10 mouse cellular contexts compared by ENCODE assay signal in genomic region chr2:91027391-91028214, GRCm38 (mm10). TPM values are rescaled to one million over a fixed set of nuclear protein-coding genes. Genes with fewer than 3 reads are reported as not detected.
DNase-seq lines count a peak whose midpoint lies in the region; ATAC-seq and TF ChIP-seq lines count a peak whose summit lies in the region.
"Had no signal": no experiment of that assay in that cellular context is flagged by ENCODE, and none has a peak within 500 bp of the region (broad histone marks: within the 10 kb centered on the region; RNA-seq: fewer than 3 reads in every experiment).

No protein-coding gene starts in this region.

- H3K4me2 ChIP-seq in liver, embryonic 14.5 days (ENCODE audit: low read depth) = peak overlapping the region; percentile 82
- H3K4me2 ChIP-seq: limb, embryonic 15.5 days had no signal

- H3K36me3 ChIP-seq in liver, embryonic 14.5 days (replicated peaks; ENCODE audit: control insufficient read depth, insufficient read depth, low read depth) = peaks cover 11% of the 10 kb centered on the region
- H3K36me3 ChIP-seq: limb, embryonic 15.5 days had no signal

- H3K27me3 ChIP-seq in liver, embryonic 14.5 days (ENCODE audit: control insufficient read depth, insufficient read depth, low read length) = no peaks in the 10 kb centered on the region
- H3K27me3 ChIP-seq: limb, embryonic 15.5 days had no signal

- no peak for TF ChIP-seq CTCF in liver, embryonic 14.5 days (IDR thresholded peaks at IDR 0.05; ENCODE audit: low read depth)

- H3K4me1 ChIP-seq in liver, embryonic 14.5 days (replicated peaks; ENCODE audit: control insufficient read depth in 2 of 2, insufficient read depth in 2 of 2, low read length in 1 of 2) = peaks cover 40 to 41% of the 10 kb centered on the region in 2 experiments

- H3K27ac ChIP-seq in liver, embryonic 14.5 days = peak overlapping the region; percentile 68
- H3K27ac ChIP-seq: limb, embryonic 15.5 days had no signal

- peak; percentile 56 for DNase-seq in kidney, adult 9 months
- DNase-seq in kidney, adult 18-20 months = no peak
- peak; percentile 89 for DNase-seq in MEL-GATA-1-ER (ENCODE audit: extremely low read depth, low read depth)
- peak; percentile 52 to 73 (median 64) for DNase-seq in liver, embryonic 14.5 days (ENCODE audit: low read depth in 3 of 3, low spot score in 3 of 3)
- DNase-seq in frontal cortex, postnatal 10 days (ENCODE audit: low spot score in 2 of 2) = no peak
- DNase-seq in right cerebral cortex, postnatal 25 days = no peak
- no peak for DNase-seq in right cerebral cortex, postnatal 10 days (ENCODE audit: low spot score in 2 of 2)
- DNase-seq: gastrocnemius, postnatal 10 days had no signal

- no peaks in the 10 kb centered on the region for H3K9me3 ChIP-seq in liver, embryonic 14.5 days (ENCODE audit: control insufficient read depth, low read length)
- H3K9me3 ChIP-seq: limb, embryonic 15.5 days had no signal

- ATAC-seq in erythroblast, adult 5-6 weeks (replicated peaks; ENCODE audit: low FRiP score, poor library complexity, severe bottlenecking) = peak; percentile 42; the same call in 1 of the 2 replicates
- ATAC-seq in liver, embryonic 14.5 days (ENCODE audit: insufficient read depth) = peak; percentile 74

- H3K9ac ChIP-seq in liver, embryonic 14.5 days (replicated peaks) = peak overlapping the region; percentile 59
- H3K9ac ChIP-seq: limb, embryonic 15.5 days had no signal

- WGBS in liver, embryonic 14.5 days (ENCODE audit: insufficient replicate concordance) = 29% methylated on average over 9 of the region's 9 CpGs

- H3K4me3 ChIP-seq in liver, embryonic 14.5 days (ENCODE audit: insufficient read depth in 1 of 2, low read depth in 2 of 2, low read length in 2 of 2) = peak overlapping the region; percentile 59 to 85
- H3K4me3 ChIP-seq: limb, embryonic 15.5 days had no signal

- TF ChIP-seq EP300 in liver, embryonic 14.5 days (IDR thresholded peaks at IDR 0.05; ENCODE audit: low read depth) = peak; percentile 85

RNA-seq across cellular contexts. Expression of gene Rapsn, which starts 7.8 kb away (rescaled TPM):
- not detected in 2 replicates for total RNA-seq in erythroblast, adult 5-6 weeks (2015; ENCODE audit: low replicate concordance)
- total RNA-seq in erythroblast, adult 5-6 weeks (2017; ENCODE audit: low replicate concordance) = not detected in 2 replicates
- polyA plus RNA-seq in liver, embryonic 14.5 days (2012; rRNA removed) = 0.55 and 0.78 TPM in 2 replicates
- 0.62 and 1.1 TPM in 2 replicates for polyA plus RNA-seq in liver, embryonic 14.5 days (2014; fragmentation: Nextera tagmentation; extraction: Ambion mirVana)

RNA-seq across cellular contexts. Expression of gene Psmc3, which starts 26.2 kb away (rescaled TPM):
- 24.8 and 40.8 TPM in 2 replicates for total RNA-seq in erythroblast, adult 5-6 weeks (2015; ENCODE audit: low replicate concordance)
- 76.4 and 132 TPM in 2 replicates for total RNA-seq in erythroblast, adult 5-6 weeks (2017; ENCODE audit: low replicate concordance)
- polyA plus RNA-seq in liver, embryonic 14.5 days (2012; rRNA removed) = 77.7 and 126 TPM in 2 replicates
- 174 and 186 TPM in 2 replicates for polyA plus RNA-seq in liver, embryonic 14.5 days (2014; fragmentation: Nextera tagmentation; extraction: Ambion mirVana)

RNA-seq across cellular contexts. Expression of gene Slc39a13, which starts 42.6 kb away (rescaled TPM):
- 6.9 TPM in 1 of 2 replicates, not detected in the other for total RNA-seq in erythroblast, adult 5-6 weeks (2015; ENCODE audit: low replicate concordance)
- total RNA-seq in erythroblast, adult 5-6 weeks (2017; ENCODE audit: low replicate concordance) = 0.98 and 4.2 TPM in 2 replicates
- polyA plus RNA-seq in liver, embryonic 14.5 days (2012; rRNA removed) = 11.1 and 11.2 TPM in 2 replicates
- polyA plus RNA-seq in liver, embryonic 14.5 days (2014; fragmentation: Nextera tagmentation; extraction: Ambion mirVana) = 8.1 and 8.4 TPM in 2 replicates

RNA-seq across cellular contexts. Expression of gene Spi1, which starts 54.6 kb away (rescaled TPM):
- 60.5 and 134 TPM in 2 replicates for total RNA-seq in erythroblast, adult 5-6 weeks (2015; ENCODE audit: low replicate concordance)
- 21.6 and 48.5 TPM in 2 replicates for total RNA-seq in erythroblast, adult 5-6 weeks (2017; ENCODE audit: low replicate concordance)
- 13.3 and 20.5 TPM in 2 replicates for polyA plus RNA-seq in liver, embryonic 14.5 days (2012; rRNA removed)
- 12.4 and 15.6 TPM in 2 replicates for polyA plus RNA-seq in liver, embryonic 14.5 days (2014; fragmentation: Nextera tagmentation; extraction: Ambion mirVana)

Comparison
In these comparisons a context has a peak if more than half of its experiments do, and no peak if none do; other contexts are left out.
1. DNase-seq: peak in kidney, adult 9 months (single experiment), MEL-GATA-1-ER (single experiment) and liver, embryonic 14.5 days (3 of 3); none in kidney, adult 18-20 months (single experiment), frontal cortex, postnatal 10 days (0 of 2), right cerebral cortex, postnatal 25 days (single experiment) and right cerebral cortex, postnatal 10 days (0 of 2).